In the genomic region with DNA sequence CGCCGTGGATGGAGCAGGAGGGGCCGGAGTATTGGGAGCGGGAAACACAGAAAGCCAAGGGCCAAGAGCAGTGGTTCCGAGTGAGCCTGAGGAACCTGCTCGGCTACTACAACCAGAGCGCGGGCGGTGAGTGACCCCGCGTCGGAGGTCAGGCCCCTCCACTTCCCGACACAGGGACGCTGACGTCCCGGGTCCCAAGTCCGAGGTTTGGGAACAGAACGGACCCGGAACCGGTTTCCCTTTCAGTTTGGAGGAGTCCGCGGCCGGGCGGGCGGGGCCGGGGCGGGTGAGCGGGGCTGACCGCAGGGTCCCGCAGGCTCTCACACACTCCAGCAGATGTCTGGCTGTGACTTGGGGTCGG, we compare ENCODE assay signal across 7 mouse cellular contexts. TPM values are rescaled to one million over a fixed set of nuclear protein-coding genes. Genes with fewer than 3 reads are reported as not detected.
A peak's percentile ranks its signal among the peaks of the same experiment; 100 is the strongest.
DNase-seq lines count a peak whose midpoint lies in the region; ATAC-seq and TF ChIP-seq lines count a peak whose summit lies in the region.

No protein-coding gene starts in this region.

- WGBS in heart, embryonic 16.5 days = 2% methylated on average over 31 of the region's 31 CpGs
- WGBS in liver, embryonic 11.5 days = 1% methylated on average over 29 of the region's 31 CpGs

- H3K27me3 ChIP-seq in E14TG2a.4 (ENCODE audit: insufficient read depth, low read length) = peaks cover 67% of the 10 kb centered on the region
- H3K27me3 ChIP-seq in heart, embryonic 16.5 days (ENCODE audit: control insufficient read depth, insufficient read depth, low read length) = peaks cover 15% of the 10 kb centered on the region
- H3K27me3 ChIP-seq in liver, embryonic 11.5 days (replicated peaks; ENCODE audit: control insufficient read depth, insufficient read depth, low read length) = peaks cover 4% of the 10 kb centered on the region; the same call in 1 of the 2 replicates
- H3K27me3 ChIP-seq in splenic B cell, adult 2 months (ENCODE audit: control insufficient read depth, insufficient read depth, low read length, poor library complexity, severe bottlenecking) = no peaks in the 10 kb centered on the region

- 0 out of 2 replicates have a peak, but pooled peaks have one; percentile 9 for ATAC-seq in heart, embryonic 16.5 days (replicated peaks; ENCODE audit: extremely low read depth, insufficient read depth, low FRiP score)
- ATAC-seq in liver, embryonic 11.5 days (replicated peaks; ENCODE audit: low FRiP score) = peak; percentile 20; the same call in 1 of the 2 replicates

- H3K36me3 ChIP-seq in E14TG2a.4 (ENCODE audit: insufficient read depth, low read length) = no peaks in the 10 kb centered on the region
- H3K36me3 ChIP-seq in heart, embryonic 16.5 days (ENCODE audit: control insufficient read depth, insufficient read depth) = no peaks in the 10 kb centered on the region
- H3K36me3 ChIP-seq in liver, embryonic 11.5 days (ENCODE audit: control insufficient read depth, insufficient read depth, low read length) = no peaks in the 10 kb centered on the region
- H3K36me3 ChIP-seq in splenic B cell, adult 2 months (ENCODE audit: control insufficient read depth, insufficient read depth, low read length, poor library complexity, severe bottlenecking) = peaks cover 13% of the 10 kb centered on the region

- H3K9me3 ChIP-seq in E14TG2a.4 (ENCODE audit: low read length) = no peaks in the 10 kb centered on the region
- no peaks in the 10 kb centered on the region for H3K9me3 ChIP-seq in heart, embryonic 16.5 days (replicated peaks; ENCODE audit: control insufficient read depth, low read length)
- H3K9me3 ChIP-seq in liver, embryonic 11.5 days (ENCODE audit: control insufficient read depth, low read length) = no peaks in the 10 kb centered on the region

- peak overlapping the region; percentile 100 for H3K4me2 ChIP-seq in heart, embryonic 16.5 days (ENCODE audit: low read depth, low read length)
- peak overlapping the region; percentile 99 for H3K4me2 ChIP-seq in liver, embryonic 11.5 days

- H3K27ac ChIP-seq in heart, embryonic 16.5 days (ENCODE audit: low read length) = no peak overlapping the region
- no peak overlapping the region for H3K27ac ChIP-seq in liver, embryonic 11.5 days (ENCODE audit: low read depth, low read length)

- peak overlapping the region; percentile 86 for H3K4me3 ChIP-seq in E14TG2a.4 (replicated peaks; ENCODE audit: low read length)
- peak overlapping the region; percentile 84 for H3K4me3 ChIP-seq in heart, embryonic 16.5 days (ENCODE audit: low read length)
- H3K4me3 ChIP-seq in liver, embryonic 11.5 days (ENCODE audit: low read depth, low read length) = peak overlapping the region; percentile 70

- TF ChIP-seq CTCF in E14TG2a.4 (conservative IDR thresholded peaks at IDR 0.05; ENCODE audit: low read length) = no peak

- peak; percentile 49 for DNase-seq in A20 (ENCODE audit: low read depth, low spot score)
- DNase-seq in liver, embryonic 11.5 days (ENCODE audit: low spot score) = no peak
- peak; percentile 42 for DNase-seq in splenic B cell, adult 2 months (ENCODE audit: low read depth, low spot score)
- no peak for DNase-seq in right cerebral cortex, postnatal 4 days
- no peak for DNase-seq in thymus, postnatal 0 days (ENCODE audit: low spot score)

- H3K9ac ChIP-seq in heart, embryonic 16.5 days (ENCODE audit: low read length) = peak overlapping the region; percentile 77
- H3K9ac ChIP-seq in liver, embryonic 11.5 days (ENCODE audit: low read depth, low read length) = peak overlapping the region; percentile 69

- H3K4me1 ChIP-seq in E14TG2a.4 (replicated peaks; ENCODE audit: low read depth, low read length) = peaks cover 26% of the 10 kb centered on the region
- peaks cover 4% of the 10 kb centered on the region; the same call in 1 of the 2 replicates for H3K4me1 ChIP-seq in heart, embryonic 16.5 days (ENCODE audit: control insufficient read depth, insufficient read depth, low read length)
- no peaks in the 10 kb centered on the region for H3K4me1 ChIP-seq in liver, embryonic 11.5 days (replicated peaks; ENCODE audit: control insufficient read depth, insufficient read depth, low read length)

RNA-seq across cellular contexts. Expression of a gene that starts 1.0 kb away (rescaled TPM):
- 90.5 and 110 TPM in 2 replicates for polyA plus RNA-seq in heart, embryonic 16.5 days (2015; fragmentation: Nextera tagmentation; extraction: Ambion mirVana)
- polyA plus RNA-seq in liver, embryonic 11.5 days (2014; fragmentation: Nextera tagmentation; extraction: Ambion mirVana) = 88.0 and 90.8 TPM in 2 replicates
- 441 and 555 TPM in 2 replicates for polyA plus RNA-seq in thymus, postnatal 0 days (2015; fragmentation: Nextera tagmentation; extraction: Ambion mirVana)

RNA-seq across cellular contexts. Expression of a gene that starts 22.0 kb away (rescaled TPM):
- polyA plus RNA-seq in heart, embryonic 16.5 days (2015; fragmentation: Nextera tagmentation; extraction: Ambion mirVana) = 256 and 260 TPM in 2 replicates
- polyA plus RNA-seq in liver, embryonic 11.5 days (2014; fragmentation: Nextera tagmentation; extraction: Ambion mirVana) = 432 and 439 TPM in 2 replicates
- 423 and 446 TPM in 2 replicates for polyA plus RNA-seq in thymus, postnatal 0 days (2015; fragmentation: Nextera tagmentation; extraction: Ambion mirVana)

RNA-seq across cellular contexts. Expression of a gene that starts 27.9 kb away (rescaled TPM):
- 8.4 and 8.8 TPM in 2 replicates for polyA plus RNA-seq in heart, embryonic 16.5 days (2015; fragmentation: Nextera tagmentation; extraction: Ambion mirVana)
- polyA plus RNA-seq in liver, embryonic 11.5 days (2014; fragmentation: Nextera tagmentation; extraction: Ambion mirVana) = 4.6 and 5.4 TPM in 2 replicates
- polyA plus RNA-seq in thymus, postnatal 0 days (2015; fragmentation: Nextera tagmentation; extraction: Ambion mirVana) = 14.0 and 16.8 TPM in 2 replicates

RNA-seq across cellular contexts. Expression of a gene that starts 30.0 kb away (rescaled TPM):
- polyA plus RNA-seq in heart, embryonic 16.5 days (2015; fragmentation: Nextera tagmentation; extraction: Ambion mirVana) = 10.1 and 10.4 TPM in 2 replicates
- polyA plus RNA-seq in liver, embryonic 11.5 days (2014; fragmentation: Nextera tagmentation; extraction: Ambion mirVana) = 2.6 and 2.9 TPM in 2 replicates
- polyA plus RNA-seq in thymus, postnatal 0 days (2015; fragmentation: Nextera tagmentation; extraction: Ambion mirVana) = 1.3 and 1.8 TPM in 2 replicates

RNA-seq across cellular contexts. Expression of a gene that starts 42.9 kb away (rescaled TPM):
- 0.41 and 1.2 TPM in 2 replicates for polyA plus RNA-seq in heart, embryonic 16.5 days (2015; fragmentation: Nextera tagmentation; extraction: Ambion mirVana)
- 0.53 TPM in 1 of 2 replicates, not detected in the other for polyA plus RNA-seq in liver, embryonic 11.5 days (2014; fragmentation: Nextera tagmentation; extraction: Ambion mirVana)
- 0.26 and 0.69 TPM in 2 replicates for polyA plus RNA-seq in thymus, postnatal 0 days (2015; fragmentation: Nextera tagmentation; extraction: Ambion mirVana)

Comparison
In these comparisons a context has a peak if more than half of its experiments do, and no peak if none do; other contexts are left out.
1. DNase-seq: peak in A20 (single experiment) and splenic B cell, adult 2 months (single experiment); none in liver, embryonic 11.5 days (single experiment), right cerebral cortex, postnatal 4 days (single experiment) and thymus, postnatal 0 days (single experiment).
2. Peak in every context shown above with its lines, with median percentiles within 50 percentile points of each other: H3K4me3 ChIP-seq.